Mouse (Mus musculus) midbrain, embryonic 12.5 days (tissue): Measurements from ENCODE around the gene Zfp949. TPM values are rescaled to one million over a fixed set of nuclear protein-coding genes. Genes with fewer than 3 reads are reported as not detected.
"Not testable (repeated sequence)": the region's sequence is repeated elsewhere in the genome, so short reads cannot be mapped to it uniquely, and the experiment has no call there.

ENCODE experiments used
- ATAC-seq: fragments of 200-750 bp; cut with Nextera tagmentation; 2 replicates; pipeline ENCODE4 v1.8.0; 2017; ENCODE audit warnings: low read depth, moderate TSS enrichment, moderate library complexity; ENCODE audit not compliant: low FRiP score
- H3K27ac ChIP-seq: fragments of 300-500 bp; sonication (generic); replicated peaks from 2 replicates; pipeline ENCODE4 v1.5.1; 2016; ENCODE audit warnings: mild to moderate bottlenecking
- H3K27me3 ChIP-seq: fragments of 300-500 bp; sonication (generic); 2 replicates; pipeline ENCODE4 v1.6.1; 2016; ENCODE audit warnings: mild to moderate bottlenecking
- H3K36me3 ChIP-seq: fragments of 300-500 bp; sonication (generic); 2 replicates; pipeline ENCODE4 v1.6.1; 2016
- H3K4me1 ChIP-seq: fragments of 300-500 bp; sonication (generic); 2 replicates; pipeline ENCODE4 v1.6.1; 2016
- H3K4me2 ChIP-seq: fragments of 300-500 bp; sonication (generic); replicated peaks from 2 replicates; pipeline ENCODE4 v1.6.1; 2016; ENCODE audit warnings: mild to moderate bottlenecking, moderate library complexity
- H3K4me3 ChIP-seq: fragments of 300-500 bp; sonication (generic); 2 replicates; pipeline ENCODE4 v1.5.1; 2016; ENCODE audit warnings: mild to moderate bottlenecking
- H3K9ac ChIP-seq: fragments of 300-500 bp; sonication (generic); replicated peaks from 2 replicates; pipeline ENCODE4 v1.6.1; 2016; ENCODE audit warnings: mild to moderate bottlenecking, moderate library complexity
- H3K9me3 ChIP-seq: fragments of 300-500 bp; sonication (generic); 2 replicates; pipeline ENCODE4 v1.6.1; 2016; ENCODE audit warnings: mild to moderate bottlenecking
- WGBS: fragments of 180-500 bp; shearing (Covaris S2); methylation state at CpG from one replicate; pipeline ENCODE4 v1.1.7; 2016; 5-methylcytosine and 5-hydroxymethylcytosine counted together
- polyA plus RNA-seq: library from polyadenylated mRNA; unstranded; fragments of >200 nt; fragmentation: Nextera tagmentation; extraction: Ambion mirVana; gene quantifications from 2 replicates; pipeline ENCODE4 v1.2.1, GENCODE M21; 2016

Gene Zfp949
- polyA plus RNA-seq, 1 experiment from 2014 or later, result 14.1 TPM

DNA sequence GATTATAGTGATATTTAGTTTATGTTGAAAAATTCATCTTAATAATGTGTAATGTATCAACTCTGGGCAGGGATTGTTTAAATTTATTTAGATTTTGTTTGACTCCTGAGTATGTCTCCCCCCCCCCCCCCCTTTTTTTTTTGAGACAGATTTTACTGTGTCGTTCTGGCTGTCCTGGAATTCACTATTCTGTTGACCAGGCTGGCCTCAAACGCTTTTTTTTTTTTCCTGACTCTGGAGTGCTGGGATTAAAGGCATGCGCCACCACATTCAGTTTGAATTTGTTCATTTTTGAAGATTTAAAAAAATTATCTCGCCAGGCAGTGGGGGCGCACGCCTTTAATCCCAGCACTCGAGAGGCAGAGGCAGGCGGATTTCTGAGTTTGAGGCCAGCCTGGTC, 1.2 kb upstream of the Zfp949 start:
- Histone ChIP-seq H3K9me3 (no peaks in the 10 kb centered on the region), H3K4me3 (no peak overlapping the region), H3K4me2 (no peak overlapping the region), H3K4me1 (peaks cover 17% of the 10 kb centered on the region), H3K36me3 (no peaks in the 10 kb centered on the region), H3K27me3 (no peaks in the 10 kb centered on the region), H3K27ac (no peak overlapping the region), H3K9ac (no peak overlapping the region)
- no peak for ATAC-seq
- 71% methylated on average over 8 of the region's 8 CpGs for whole genome bisulfite sequencing

GRCm38 (mm10) chr9:88547270-88547669, 550 bp upstream of the Zfp949 start:
- H3K9ac ChIP-seq, result no peak overlapping the region

DNA sequence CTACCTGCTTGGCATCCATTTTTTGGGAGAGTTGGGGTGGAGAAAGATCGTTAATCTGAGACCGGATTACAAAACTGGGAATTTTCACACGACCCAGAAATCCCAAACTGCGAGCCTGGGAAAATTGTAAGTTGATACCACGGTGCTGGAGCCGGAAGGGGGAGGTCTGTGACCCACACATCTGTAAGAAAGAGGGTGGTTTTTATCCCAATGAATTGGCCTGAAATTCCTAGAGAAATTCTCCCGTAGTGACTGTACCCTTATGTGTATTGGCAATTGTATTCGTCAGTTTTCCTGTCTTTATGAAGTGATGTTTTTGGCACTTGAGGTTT, 760 bp downstream of the Zfp949 start:
- Histone ChIP-seq H3K9ac (peak overlapping the region; percentile 71), H3K4me3 (peak overlapping the region; percentile 77), H3K36me3 (0 out of 2 replicates have a peak, but pooled peaks cover 10% of the 10 kb centered on the region), H3K9me3 (no peaks in the 10 kb centered on the region), H3K4me1 (peaks cover 17% of the 10 kb centered on the region), H3K4me2 (peak overlapping the region; percentile 66), H3K27me3 (no peaks in the 10 kb centered on the region), H3K27ac (peak overlapping the region; percentile 70)
- ATAC-seq, result no peak
- 9% methylated on average over 8 of the region's 8 CpGs for WGBS

More at GRCm38 (mm10) chr9:88547270-88547669, 550 bp upstream of the Zfp949 start:
- Histone ChIP-seq H3K4me2 (peak overlapping the region; percentile 66), H3K4me1 (peaks cover 17% of the 10 kb centered on the region), H3K27me3 (no peaks in the 10 kb centered on the region), H3K4me3 (peak overlapping the region; percentile 77), H3K27ac (no peak overlapping the region), H3K9me3 (no peaks in the 10 kb centered on the region), H3K36me3 (0 out of 2 replicates have a peak, but pooled peaks cover under 1% of the 10 kb centered on the region)
- peak; percentile 38; the same call in 1 of the 2 replicates for ATAC-seq
- WGBS, result 38% methylated on average over 7 of the region's 7 CpGs

GRCm38 (mm10) chr9:88553071-88553470, 5.3 kb downstream of the Zfp949 start:
- peaks cover 17% of the 10 kb centered on the region for H3K4me1 ChIP-seq
- no peaks in the 10 kb centered on the region for H3K9me3 ChIP-seq
- no peaks in the 10 kb centered on the region for H3K27me3 ChIP-seq
- H3K36me3 ChIP-seq, result peaks cover 17% of the 10 kb centered on the region; the same call in 1 of the 2 replicates
- 97% methylated on average over 14 of the region's 14 CpGs for whole genome bisulfite sequencing
- H3K4me3 ChIP-seq, result no peak overlapping the region
- ATAC-seq, result no peak
- H3K9ac ChIP-seq, result no peak overlapping the region
- H3K27ac ChIP-seq, result no peak overlapping the region
- no peak overlapping the region for H3K4me2 ChIP-seq

DNA sequence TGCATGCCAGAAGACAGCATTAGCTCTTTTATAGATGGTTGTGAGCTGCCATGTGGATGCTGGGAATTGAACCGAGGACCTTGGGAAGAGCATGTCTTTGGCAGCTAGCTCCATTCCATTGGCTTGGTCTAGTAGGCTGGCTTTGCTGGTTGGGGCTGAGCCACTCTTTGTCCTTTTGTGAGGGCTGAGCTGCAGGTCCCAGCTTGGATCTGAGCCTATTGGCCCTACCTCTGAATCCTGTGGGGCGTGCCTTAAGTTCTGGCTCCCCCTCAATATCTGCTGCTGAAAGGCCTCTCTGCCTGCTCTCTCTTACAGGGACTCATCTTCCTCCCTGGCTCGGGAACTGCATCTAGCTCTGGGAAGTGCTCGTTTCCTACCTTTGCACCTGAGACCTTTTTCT, 10.3 kb downstream of the Zfp949 start:
- Histone ChIP-seq H3K4me2 (no peak overlapping the region), H3K4me1 (no peaks in the 10 kb centered on the region), H3K36me3 (peaks cover 30% of the 10 kb centered on the region), H3K9ac (no peak overlapping the region), H3K9me3 (no peaks in the 10 kb centered on the region), H3K27ac (no peak overlapping the region), H3K4me3 (no peak overlapping the region), H3K27me3 (no peaks in the 10 kb centered on the region)
- no peak for ATAC-seq
- 91% methylated on average over 4 of the region's 4 CpGs for WGBS

- not testable (repeated sequence) for H3K27ac ChIP-seq, H3K9me3 ChIP-seq, H3K4me1 ChIP-seq, H3K4me2 ChIP-seq, H3K27me3 ChIP-seq, ATAC-seq, H3K9ac ChIP-seq, H3K4me3 ChIP-seq
- 95% methylated on average over 2 of the region's 2 CpGs for WGBS
- peaks cover 30% of the 10 kb centered on the region for H3K36me3 ChIP-seq
Observed at GRCm38 (mm10) chr9:88561476-88561875, 13.7 kb downstream of the Zfp949 start.

- H3K4me1 ChIP-seq, H3K4me2 ChIP-seq, H3K27ac ChIP-seq, H3K27me3 ChIP-seq, H3K9ac ChIP-seq, H3K4me3 ChIP-seq, ATAC-seq: not testable (repeated sequence)
- WGBS, result 91% methylated on average over 3 of the region's 3 CpGs
- peaks cover 42% of the 10 kb centered on the region for H3K36me3 ChIP-seq
- peaks cover 31% of the 10 kb centered on the region for H3K9me3 ChIP-seq
Observed at GRCm38 (mm10) chr9:88570471-88570870, 22.7 kb downstream of the Zfp949 start.

DNA sequence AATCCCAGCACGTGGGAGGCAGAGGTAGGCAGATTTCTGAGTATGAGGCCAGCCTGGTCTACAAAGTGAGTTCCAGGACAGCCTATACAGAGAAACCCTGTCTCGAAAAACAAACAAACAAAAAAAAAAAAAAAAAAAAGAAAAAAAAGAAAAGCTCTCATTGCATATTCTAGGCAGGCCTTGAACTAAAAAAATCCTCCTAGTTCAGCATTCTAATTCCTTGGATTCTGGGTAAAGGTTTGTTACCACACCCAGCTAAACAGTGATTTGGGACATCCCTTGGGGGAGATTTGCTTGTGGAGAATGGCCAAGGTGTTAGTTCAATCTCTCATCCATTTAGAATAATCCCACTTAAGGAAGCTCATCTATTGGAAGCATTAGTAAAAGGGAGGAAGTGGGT, 32.8 kb downstream of the Zfp949 start, which contains the start of gene Trim43a:
Trim43a (plus strand) TSS at position 301 of the 400 bp plus-strand sequence.
- 84% methylated on average over 2 of the region's 2 CpGs for WGBS
- not testable (repeated sequence) for H3K4me2 ChIP-seq, H3K9ac ChIP-seq, H3K4me3 ChIP-seq, H3K36me3 ChIP-seq, H3K27me3 ChIP-seq, H3K9me3 ChIP-seq, H3K27ac ChIP-seq, ATAC-seq, H3K4me1 ChIP-seq

DNA sequence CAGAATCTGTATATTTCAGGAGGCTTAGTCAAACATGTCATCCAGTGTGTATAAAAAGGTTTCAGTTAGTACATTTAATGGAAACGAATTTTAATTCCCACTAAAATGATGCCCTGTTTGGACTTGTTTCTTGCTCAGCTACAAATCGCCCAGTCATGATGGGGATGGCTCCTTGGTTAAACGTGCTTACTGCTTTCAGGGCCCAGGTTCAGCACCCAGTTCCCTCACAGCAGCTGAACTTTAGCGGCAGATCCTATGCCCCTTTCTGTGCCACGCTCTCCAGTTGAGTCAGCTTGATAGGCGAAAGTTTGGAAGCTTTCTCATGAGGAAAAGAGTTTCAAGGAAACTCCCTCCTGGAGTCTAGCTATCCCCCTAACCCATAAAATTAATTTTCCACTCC, 45.9 kb downstream of the Zfp949 start:
- H3K9ac ChIP-seq, H3K4me3 ChIP-seq, H3K27ac ChIP-seq, H3K36me3 ChIP-seq, H3K9me3 ChIP-seq, H3K27me3 ChIP-seq, H3K4me2 ChIP-seq, H3K4me1 ChIP-seq, ATAC-seq: not testable (repeated sequence)
- 88% methylated on average over 6 of the region's 6 CpGs for WGBS

GRCm38 (mm10) chr9:88599206-88600162, 51.7 kb downstream of the Zfp949 start:
- WGBS, result 2% methylated on average over 44 of the region's 50 CpGs
- peak overlapping the region; percentile 38 for H3K4me3 ChIP-seq
- H3K27me3 ChIP-seq, H3K9me3 ChIP-seq, H3K27ac ChIP-seq, H3K36me3 ChIP-seq, H3K4me1 ChIP-seq, H3K9ac ChIP-seq: not testable (repeated sequence)
- H3K4me2 ChIP-seq, result peak overlapping the region; percentile 54
- peak; percentile 99 for ATAC-seq
